Mouse (Mus musculus) megakaryocyte, embryonic 14.5 days (primary cell): ENCODE data around the gene P2rx5.

Experiments used
- FLI1 ChIP-seq: IDR thresholded peaks from 2 replicates; pipeline ENCODE4 v1.6.1; 2012; ENCODE audit warnings: low read length, inconsistent platforms, mixed read lengths
- GATA1 ChIP-seq: IDR thresholded peaks from 3 replicates; pipeline ENCODE4 v1.6.1; 2012; ENCODE audit warnings: mixed read lengths, low read length, inconsistent platforms, borderline replicate concordance

- no peak for TF ChIP-seq GATA1
- no peak for TF ChIP-seq FLI1
These were observed 48.8 kb upstream of the P2rx5 start for GRCm38 (mm10) chr11:73111414-73111813.
